Mouse (Mus musculus): ENCODE data around the gene Recql5. TPM values are rescaled to one million over a fixed set of nuclear protein-coding genes. Genes with fewer than 3 reads are reported as not detected.
A peak's percentile ranks its signal among the peaks of the same experiment; 100 is the strongest.

Recql5 gene
- polyA plus RNA-seq, 1 experiment from 2014 or later = 19.7 TPM

DNA sequence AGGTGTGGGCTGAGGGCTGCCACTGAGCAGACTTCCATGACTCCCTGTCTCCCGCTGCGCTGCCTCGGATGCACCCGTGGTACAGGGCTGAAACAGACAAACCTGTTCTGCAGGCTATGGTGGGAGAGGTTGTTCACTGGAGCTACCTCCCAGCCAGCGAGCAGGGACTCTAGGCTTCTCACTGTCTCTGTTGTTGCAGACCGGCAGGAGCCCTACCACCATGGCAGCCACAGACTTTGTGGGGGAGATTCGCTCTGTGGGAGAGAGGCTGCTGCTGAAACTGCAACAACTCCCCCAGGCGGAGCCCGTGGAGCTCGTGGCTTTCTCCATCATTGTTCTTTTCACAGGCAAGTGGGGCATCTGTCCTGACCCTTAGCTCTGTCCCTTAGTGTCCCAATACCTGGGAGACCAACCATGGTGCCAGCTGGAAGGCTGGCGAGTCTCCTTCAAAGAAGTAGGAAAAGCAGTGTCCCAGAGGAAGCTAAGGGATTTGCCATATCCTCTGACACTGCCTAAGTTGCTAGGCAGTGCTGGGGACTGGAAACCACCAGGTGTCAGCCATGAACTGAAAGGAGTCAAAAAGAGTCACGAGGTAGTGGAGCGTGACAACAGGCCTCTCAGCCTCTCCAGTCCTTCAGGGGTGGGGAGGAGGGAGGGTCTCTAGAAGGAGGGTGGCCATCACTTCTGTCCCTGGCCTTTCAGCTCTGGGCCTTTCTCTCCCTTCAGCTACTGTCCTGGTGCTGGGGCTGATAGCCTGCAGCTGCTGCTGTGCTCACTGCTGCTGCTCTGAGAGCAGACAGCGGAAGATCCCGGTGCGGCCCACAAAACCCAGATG is 28.1 kb downstream of the Recql5 start:
- no peak overlapping the region for H3K4me2 ChIP-seq
- H3K27ac ChIP-seq (replicated peaks) = no peak overlapping the region
- no peak overlapping the region for H3K4me3 ChIP-seq (replicated peaks)
- WGBS = 66% methylated on average over 16 of the region's 16 CpGs
- H3K27me3 ChIP-seq (replicated peaks) = no peaks in the 10 kb centered on the region
- no peaks in the 10 kb centered on the region for H3K9me3 ChIP-seq (replicated peaks)
- H3K4me1 ChIP-seq = peaks cover 6% of the 10 kb centered on the region
- ATAC-seq (ENCODE audit: low FRiP score) = no peak
- H3K9ac ChIP-seq (replicated peaks) = no peak overlapping the region
- no peaks in the 10 kb centered on the region for H3K36me3 ChIP-seq

DNA sequence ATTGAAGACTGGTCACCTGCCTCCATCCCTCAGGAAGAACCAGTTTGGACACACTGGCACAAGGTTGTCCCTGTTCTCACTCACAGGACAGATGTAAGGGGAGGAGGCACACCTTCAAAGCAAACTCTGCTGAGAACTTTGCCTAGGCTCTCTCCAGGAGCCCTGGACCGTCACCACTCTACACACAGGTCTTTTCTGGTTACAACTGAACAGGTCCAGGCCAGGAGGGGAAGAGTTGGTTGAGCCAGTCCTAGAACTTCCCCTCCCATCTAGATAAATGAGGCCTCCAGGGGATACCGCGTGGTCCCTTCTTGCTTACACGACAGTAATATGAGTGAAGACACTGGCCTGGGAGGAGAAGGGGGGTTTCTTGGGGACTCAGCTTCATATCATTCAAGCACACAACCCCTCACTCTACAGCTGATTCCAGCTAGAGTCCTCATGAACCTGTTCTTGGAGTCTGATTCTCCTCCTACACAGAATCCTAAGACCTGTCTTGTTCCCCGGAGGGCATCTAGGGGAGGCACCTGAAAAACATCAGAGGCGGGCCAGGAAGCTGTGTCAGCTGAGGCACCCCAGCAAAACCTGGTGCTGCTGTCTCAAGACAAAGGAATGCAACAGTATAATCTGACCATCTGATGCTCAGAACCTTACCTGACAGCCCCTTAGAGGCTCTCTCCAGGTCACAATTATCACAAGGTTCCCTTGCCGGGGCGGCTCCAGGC is 28.9 kb downstream of the Recql5 start:
- Histone ChIP-seq H3K27ac (replicated peaks) (no peak overlapping the region), H3K27me3 (replicated peaks) (no peaks in the 10 kb centered on the region), H3K4me2 (no peak overlapping the region), H3K9ac (replicated peaks) (no peak overlapping the region), H3K36me3 (no peaks in the 10 kb centered on the region), H3K4me1 (peaks cover 13% of the 10 kb centered on the region), H3K4me3 (replicated peaks) (no peak overlapping the region), H3K9me3 (replicated peaks) (no peaks in the 10 kb centered on the region)
- whole genome bisulfite sequencing = 82% methylated on average over 8 of the region's 8 CpGs
- ATAC-seq (ENCODE audit: low FRiP score) = no peak

DNA sequence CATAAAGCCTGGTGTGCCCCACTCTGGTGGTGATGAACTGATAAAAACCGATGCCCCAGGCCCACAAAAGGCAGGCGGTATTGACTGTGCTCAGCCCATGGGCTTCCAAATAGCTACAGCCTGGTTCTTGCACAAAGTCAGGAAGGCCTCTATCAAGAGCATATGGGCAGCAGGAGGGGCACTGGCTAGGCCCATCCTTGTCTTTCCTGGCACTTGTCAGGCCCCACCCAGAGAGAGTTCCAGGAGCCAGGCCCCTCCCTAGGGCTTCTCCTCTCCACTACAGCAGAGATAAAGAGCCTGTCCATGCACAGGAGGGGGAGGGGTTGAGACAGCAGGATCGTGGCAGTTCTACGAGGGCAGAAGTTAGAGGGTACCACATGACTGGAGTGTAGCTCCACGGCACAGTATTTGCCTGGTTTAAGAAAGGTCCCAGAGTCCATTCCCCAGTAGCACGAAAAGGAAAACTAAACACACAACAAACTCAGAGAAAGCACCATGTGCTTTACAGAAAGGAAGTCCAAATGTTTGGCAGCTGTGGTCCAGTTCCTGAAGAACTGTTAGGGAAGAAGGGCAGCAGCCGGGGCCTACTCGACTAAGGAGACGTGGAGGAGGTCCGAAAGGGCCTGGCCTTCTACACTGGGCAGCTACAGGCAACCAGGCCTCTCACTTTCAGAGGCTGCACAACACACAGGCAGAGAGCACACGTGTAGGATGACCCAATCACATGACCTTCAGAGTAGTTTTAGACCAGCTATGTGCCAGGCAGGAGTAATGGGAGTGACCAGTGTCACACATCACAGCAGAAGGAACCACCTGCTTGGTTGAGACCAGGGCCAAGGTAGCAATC is 29.7 kb downstream of the Recql5 start:
- peaks cover 13% of the 10 kb centered on the region for H3K4me1 ChIP-seq
- no peak overlapping the region for H3K27ac ChIP-seq (replicated peaks)
- no peaks in the 10 kb centered on the region for H3K9me3 ChIP-seq (replicated peaks)
- ATAC-seq (ENCODE audit: low FRiP score) = no peak
- H3K36me3 ChIP-seq = no peaks in the 10 kb centered on the region
- no peak overlapping the region for H3K9ac ChIP-seq (replicated peaks)
- no peaks in the 10 kb centered on the region for H3K27me3 ChIP-seq (replicated peaks)
- 78% methylated on average over 11 of the region's 11 CpGs for WGBS
- H3K4me3 ChIP-seq (replicated peaks) = no peak overlapping the region
- H3K4me2 ChIP-seq = no peak overlapping the region

DNA sequence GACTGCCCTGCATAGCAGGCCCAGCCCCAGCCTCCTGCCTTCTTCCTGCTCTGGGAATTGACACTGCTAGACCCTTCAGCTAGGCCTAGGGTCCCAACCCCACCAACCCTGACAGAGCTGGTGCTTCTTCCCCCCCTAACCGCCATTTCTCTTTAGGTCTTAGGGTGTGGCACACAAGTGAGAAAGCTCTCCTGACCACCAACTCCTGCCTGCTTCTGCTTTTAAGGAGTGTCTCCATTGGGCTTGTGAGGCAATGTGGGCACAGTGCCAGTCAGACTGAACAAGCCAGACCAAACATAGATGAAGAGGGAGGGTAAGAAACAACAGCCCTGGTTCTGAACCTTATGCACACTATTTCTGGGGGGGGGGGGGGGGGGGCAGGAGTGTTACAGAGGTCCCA is 30.4 kb downstream of the Recql5 start:
- H3K27ac ChIP-seq (replicated peaks) = no peak overlapping the region
- H3K4me2 ChIP-seq = no peak overlapping the region
- WGBS = 87% methylated on average over 1 of the region's 1 CpGs
- no peak for ATAC-seq (ENCODE audit: low FRiP score)
- H3K9ac ChIP-seq (replicated peaks) = no peak overlapping the region
- no peaks in the 10 kb centered on the region for H3K36me3 ChIP-seq
- H3K9me3 ChIP-seq (replicated peaks) = no peaks in the 10 kb centered on the region
- peaks cover 13% of the 10 kb centered on the region for H3K4me1 ChIP-seq
- no peaks in the 10 kb centered on the region for H3K27me3 ChIP-seq (replicated peaks)
- no peak overlapping the region for H3K4me3 ChIP-seq (replicated peaks)

DNA sequence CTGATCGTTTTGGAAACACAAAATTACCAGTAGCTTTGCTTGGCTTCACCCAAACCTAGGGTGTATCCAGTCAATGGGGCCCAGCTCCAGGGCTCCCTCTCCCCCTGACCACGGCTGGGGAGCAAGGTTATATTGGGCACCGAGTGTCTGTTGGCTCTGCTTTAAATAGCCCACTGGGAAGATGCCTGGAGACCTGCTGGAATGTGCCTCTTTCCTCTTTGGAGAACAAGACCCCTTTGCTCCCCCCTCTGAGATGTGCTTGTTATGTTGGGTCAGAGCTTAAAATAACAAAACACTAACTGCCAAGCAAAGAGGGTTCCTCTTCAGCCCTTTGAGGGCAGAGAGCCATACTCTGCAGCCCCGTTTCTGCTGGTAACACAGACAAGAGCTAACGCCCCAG is 31.1 kb downstream of the Recql5 start:
- Histone ChIP-seq H3K4me3 (replicated peaks) (no peak overlapping the region), H3K4me1 (peaks cover 13% of the 10 kb centered on the region), H3K36me3 (no peaks in the 10 kb centered on the region), H3K27ac (replicated peaks) (no peak overlapping the region), H3K27me3 (replicated peaks) (no peaks in the 10 kb centered on the region), H3K9ac (replicated peaks) (no peak overlapping the region), H3K4me2 (no peak overlapping the region), H3K9me3 (replicated peaks) (no peaks in the 10 kb centered on the region)
- 90% methylated on average over 5 of the region's 5 CpGs for WGBS
- no peak for ATAC-seq (ENCODE audit: low FRiP score)

DNA sequence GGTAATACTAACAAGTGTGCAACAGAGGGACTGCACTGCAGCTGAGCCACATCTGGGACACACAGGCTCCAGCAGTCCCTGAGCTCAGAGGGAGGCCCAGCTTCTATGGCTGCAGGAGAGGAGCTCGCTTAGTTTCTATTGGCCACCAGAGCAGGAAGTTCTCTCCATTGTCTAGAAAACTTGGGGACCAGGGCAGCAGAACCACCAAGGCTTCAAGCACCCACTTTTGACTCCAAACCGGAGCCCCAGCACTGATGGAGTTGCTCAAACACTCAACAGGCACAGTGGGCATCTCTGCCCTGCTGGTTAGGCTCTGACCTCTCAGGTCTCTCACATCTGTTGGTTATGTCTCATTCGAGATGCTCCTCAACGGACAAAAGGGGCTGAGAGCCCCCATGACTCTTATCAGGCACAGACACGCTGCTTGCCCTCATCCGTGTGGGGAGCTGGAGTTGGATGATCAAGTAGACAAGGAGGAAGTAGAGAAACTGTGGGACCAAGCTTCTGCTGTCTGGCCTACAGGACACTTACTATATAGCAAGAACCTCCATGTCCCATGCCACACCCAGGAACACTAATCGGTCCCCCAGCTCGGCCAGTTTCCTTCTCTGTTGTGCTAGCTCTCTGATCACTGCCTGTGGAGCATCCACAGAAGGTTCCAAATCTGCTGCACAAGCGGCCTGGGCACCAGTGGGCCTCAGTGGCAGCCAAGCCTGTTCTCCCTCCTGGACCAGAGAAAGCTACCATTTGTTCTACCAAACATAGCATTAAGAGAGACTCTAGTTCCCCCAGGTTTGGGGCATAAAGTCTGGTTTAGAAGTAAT is 31.7 kb downstream of the Recql5 start:
- Histone ChIP-seq H3K36me3 (peaks cover 6% of the 10 kb centered on the region), H3K4me2 (no peak overlapping the region), H3K4me3 (replicated peaks) (no peak overlapping the region), H3K9ac (replicated peaks) (no peak overlapping the region), H3K27me3 (replicated peaks) (no peaks in the 10 kb centered on the region), H3K4me1 (peaks cover 13% of the 10 kb centered on the region), H3K9me3 (replicated peaks) (no peaks in the 10 kb centered on the region), H3K27ac (replicated peaks) (no peak overlapping the region)
- 85% methylated on average over 9 of the region's 9 CpGs for WGBS
- ATAC-seq (ENCODE audit: low FRiP score) = no peak

DNA sequence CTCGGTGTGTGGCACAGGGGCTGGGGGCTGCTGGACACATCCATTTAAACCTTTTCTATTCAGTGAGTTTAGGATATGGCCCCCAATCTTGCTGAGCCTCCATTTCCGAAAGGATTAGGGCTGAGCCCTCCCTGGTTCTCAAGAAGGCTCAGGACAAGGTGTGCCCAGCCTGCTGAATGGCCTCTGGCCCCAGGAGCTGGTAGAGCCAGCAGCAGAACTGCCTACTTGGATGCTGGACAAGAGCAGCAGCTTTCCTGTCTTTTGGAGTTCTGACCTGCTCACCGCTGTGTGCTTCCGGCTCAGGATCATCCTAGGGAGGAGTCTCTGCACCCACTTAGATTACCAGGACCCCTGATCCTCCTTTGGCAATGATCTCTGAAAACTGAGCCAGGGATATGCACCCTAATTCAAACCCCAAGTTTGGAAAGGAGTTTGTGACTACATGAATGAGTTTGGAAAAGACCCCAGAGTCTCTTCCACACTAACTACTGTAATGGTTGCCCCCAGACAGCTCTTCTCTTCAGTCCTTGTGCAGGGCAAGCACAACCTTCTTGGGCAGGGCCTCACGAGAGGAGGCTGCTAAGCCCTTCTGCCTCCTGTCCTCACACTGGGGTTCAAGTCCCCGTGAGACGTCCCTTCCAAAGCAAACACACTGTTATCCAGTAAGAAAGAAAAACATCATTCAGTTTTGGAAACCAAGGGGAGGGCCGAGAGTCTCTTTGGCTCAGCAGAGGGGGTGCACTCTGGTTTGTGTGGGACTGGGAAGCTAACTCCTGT is 32.5 kb downstream of the Recql5 start:
- H3K4me3 ChIP-seq (replicated peaks) = no peak overlapping the region
- peaks cover 13% of the 10 kb centered on the region for H3K4me1 ChIP-seq
- no peaks in the 10 kb centered on the region for H3K27me3 ChIP-seq (replicated peaks)
- WGBS = 81% methylated on average over 8 of the region's 8 CpGs
- no peak overlapping the region for H3K27ac ChIP-seq (replicated peaks)
- no peak for ATAC-seq (ENCODE audit: low FRiP score)
- peaks cover 7% of the 10 kb centered on the region for H3K36me3 ChIP-seq
- 0 out of 2 replicates have a peak overlapping the region, but pooled peaks have one; percentile 2 for H3K4me2 ChIP-seq
- no peaks in the 10 kb centered on the region for H3K9me3 ChIP-seq (replicated peaks)
- no peak overlapping the region for H3K9ac ChIP-seq (replicated peaks)

DNA sequence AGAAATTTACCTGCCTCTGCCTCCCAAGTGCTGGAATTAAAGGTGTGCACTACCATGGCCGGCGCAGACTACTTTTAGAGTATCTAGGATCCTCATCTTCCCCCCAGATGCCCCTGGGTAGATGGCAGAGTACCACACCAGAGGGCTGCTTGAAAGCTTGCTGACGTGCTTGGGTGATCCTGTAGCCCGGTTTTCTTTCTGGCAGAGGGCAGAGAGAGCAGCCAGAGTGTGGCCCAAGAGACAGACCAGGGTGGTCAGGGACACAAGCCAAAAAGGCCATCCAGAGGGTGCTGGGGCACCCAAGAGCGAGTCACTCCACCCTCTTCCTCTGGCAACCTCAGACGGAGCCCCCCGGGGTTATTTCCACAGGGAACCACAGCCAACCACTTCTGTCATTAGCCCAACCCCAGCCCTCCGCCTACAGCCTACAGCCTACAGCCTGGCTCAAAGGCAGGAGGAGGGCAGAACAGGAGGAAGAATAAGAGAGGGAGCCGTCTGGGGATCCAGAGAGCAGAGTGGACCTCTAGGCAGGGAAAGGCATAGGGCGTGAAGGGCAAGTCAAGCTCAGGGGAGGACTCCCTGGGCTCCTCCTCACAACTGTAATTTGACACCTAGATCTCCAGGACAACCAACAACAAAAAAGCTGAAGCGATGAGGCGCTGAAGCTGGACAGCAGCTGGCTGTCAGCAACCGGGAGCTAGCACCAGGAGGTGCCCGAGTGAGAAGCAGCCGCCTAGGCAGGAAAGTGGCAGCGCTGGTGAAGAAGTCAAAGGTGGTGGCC is 33.6 kb downstream of the Recql5 start, which contains the start of gene Smim5:
Gene Smim5, plus strand, starts transcription at position 481 of the 781 bp plus-strand sequence.
- no peak within 1 kb of the TSS for H3K4me3 ChIP-seq (replicated peaks)
- no peaks in the 10 kb centered on the region for H3K27me3 ChIP-seq (replicated peaks)
- H3K27ac ChIP-seq (replicated peaks) = no peak within 1 kb of the TSS
- H3K9ac ChIP-seq (replicated peaks) = no peak within 1 kb of the TSS
- H3K9me3 ChIP-seq (replicated peaks) = no peaks in the 10 kb centered on the region
- peaks cover 8% of the 10 kb centered on the region for H3K36me3 ChIP-seq
- 30% methylated on average over 16 of the region's 16 CpGs for WGBS
- H3K4me2 ChIP-seq = 0 out of 2 replicates have a peak within 1 kb of the TSS, but pooled peaks have one; percentile 11
- H3K4me1 ChIP-seq = peaks cover 13% of the 10 kb centered on the region
- no peak for ATAC-seq (ENCODE audit: low FRiP score)

DNA sequence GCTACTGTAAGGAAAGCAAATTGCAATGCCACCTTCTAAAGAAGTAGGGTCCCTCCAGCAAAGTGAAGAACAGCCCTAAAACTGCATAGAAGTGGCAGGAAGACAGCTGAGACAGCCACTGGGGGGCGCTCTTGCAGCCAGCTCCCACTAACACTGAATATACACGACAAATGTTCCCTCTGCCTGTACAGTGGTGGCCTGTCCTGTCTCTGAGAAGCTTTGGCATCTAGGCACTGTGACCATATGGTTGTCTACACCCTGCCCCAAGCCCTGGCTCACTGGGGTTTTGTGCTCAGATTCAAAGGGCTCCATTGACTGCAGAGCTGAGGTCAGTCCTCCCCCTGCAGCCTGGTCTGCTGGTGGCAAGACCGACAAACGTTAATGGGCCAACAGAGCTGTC is 34.4 kb downstream of the Recql5 start:
- no peak; the same call in 1 of the 2 replicates for ATAC-seq (ENCODE audit: low FRiP score)
- peaks cover 12% of the 10 kb centered on the region for H3K4me1 ChIP-seq
- H3K36me3 ChIP-seq = peaks cover 16% of the 10 kb centered on the region
- no peak overlapping the region for H3K4me2 ChIP-seq
- no peak overlapping the region for H3K27ac ChIP-seq (replicated peaks)
- no peaks in the 10 kb centered on the region for H3K9me3 ChIP-seq (replicated peaks)
- H3K27me3 ChIP-seq (replicated peaks) = no peaks in the 10 kb centered on the region
- H3K9ac ChIP-seq (replicated peaks) = no peak overlapping the region
- 17% methylated on average over 4 of the region's 4 CpGs for WGBS
- H3K4me3 ChIP-seq (replicated peaks) = no peak overlapping the region

DNA sequence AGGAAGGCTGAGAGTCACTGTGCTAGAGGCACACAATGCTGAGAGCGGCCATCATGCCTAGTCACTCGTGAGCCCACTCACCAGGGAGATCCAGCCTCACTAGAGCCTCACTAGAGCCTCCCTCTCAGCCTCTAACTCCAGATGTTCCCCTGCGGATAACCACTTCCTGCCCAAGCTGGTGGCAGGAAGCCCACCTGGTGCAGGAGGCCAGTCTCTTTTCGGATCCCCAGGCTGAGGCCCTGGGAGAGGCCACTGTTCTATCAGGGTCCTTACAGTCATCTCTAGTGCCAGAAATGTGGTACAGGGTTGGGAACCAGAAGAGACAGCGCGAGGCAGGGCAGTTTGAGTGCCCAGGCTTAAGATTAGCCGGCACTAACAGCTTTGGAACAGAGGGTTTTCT is 34.8 kb downstream of the Recql5 start:
- no peaks in the 10 kb centered on the region for H3K27me3 ChIP-seq (replicated peaks)
- WGBS = 92% methylated on average over 7 of the region's 7 CpGs
- H3K36me3 ChIP-seq = peaks cover 20% of the 10 kb centered on the region
- peaks cover 11% of the 10 kb centered on the region for H3K4me1 ChIP-seq
- no peak for ATAC-seq (ENCODE audit: low FRiP score)
- H3K9me3 ChIP-seq (replicated peaks) = no peaks in the 10 kb centered on the region
- H3K9ac ChIP-seq (replicated peaks) = no peak overlapping the region
- H3K27ac ChIP-seq (replicated peaks) = no peak overlapping the region
- no peak overlapping the region for H3K4me2 ChIP-seq
- H3K4me3 ChIP-seq (replicated peaks) = no peak overlapping the region

Measured in neural tube, embryonic 15.5 days (tissue).